Mouse (Mus musculus): ENCODE data around the gene N4bp3.
"Not testable (repeated sequence)": the region's sequence is repeated elsewhere in the genome, so short reads cannot be mapped to it uniquely, and the experiment has no call there.

Gene N4bp3

GRCm38 (mm10) chr11:51650691-51651515, at the start of gene N4bp3, which contains the start of gene D930048N14Rik:
Gene N4bp3 (minus strand): TSS chr11:51650842.
Gene D930048N14Rik (plus strand): TSS chr11:51650954.
- in situ Hi-C loops (cut with MboI; ENCODE audit: low sequenced_read_pairs), result no loop called here

GRCm38 (mm10) chr11:51694984-51695383, 44.3 kb upstream of the N4bp3 start:
- in situ Hi-C loops (cut with MboI; ENCODE audit: low sequenced_read_pairs), result no loop called here

- in situ Hi-C loops (cut with MboI; ENCODE audit: low sequenced_read_pairs), result not testable (repeated sequence)
Observed at GRCm38 (mm10) chr11:51690597-51690996, 40.0 kb upstream of the N4bp3 start.

DNA sequence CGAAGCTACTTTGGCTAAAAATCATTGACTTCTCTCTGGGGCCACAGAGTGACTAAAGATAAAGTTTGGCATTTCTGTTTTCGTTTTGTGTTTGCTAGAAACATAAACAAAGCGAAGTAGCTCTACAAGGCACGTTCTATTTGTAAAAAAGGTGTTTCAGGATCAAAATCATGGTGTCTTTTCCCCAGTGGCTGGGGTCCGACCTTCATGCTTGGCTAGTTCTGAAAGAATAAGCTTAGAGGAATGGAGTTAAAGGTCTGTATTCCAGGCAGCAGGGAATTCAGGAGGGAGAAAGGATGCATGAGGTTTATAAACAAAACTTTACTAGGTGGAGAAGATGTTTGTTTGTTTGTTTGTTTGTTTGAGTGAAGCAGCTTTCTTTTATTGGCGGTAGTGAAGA, 38.7 kb upstream of the N4bp3 start:
- in situ Hi-C loops (cut with MboI; ENCODE audit: low sequenced_read_pairs), result loop anchor here (10.0 kb wide), 1 partner anchor 75 kb away; the partner anchor contains the start of gene Nhp2

- in situ Hi-C loops (cut with MboI; ENCODE audit: low sequenced_read_pairs), result loop anchor here (10.0 kb wide), 1 partner anchor 74 kb away; the partner anchor contains the start of gene Nhp2
Observed at GRCm38 (mm10) chr11:51688330-51689328, 38.0 kb upstream of the N4bp3 start, which contains the start of gene 0610009B22Rik. Gene 0610009B22Rik (minus strand): TSS chr11:51688874.

DNA sequence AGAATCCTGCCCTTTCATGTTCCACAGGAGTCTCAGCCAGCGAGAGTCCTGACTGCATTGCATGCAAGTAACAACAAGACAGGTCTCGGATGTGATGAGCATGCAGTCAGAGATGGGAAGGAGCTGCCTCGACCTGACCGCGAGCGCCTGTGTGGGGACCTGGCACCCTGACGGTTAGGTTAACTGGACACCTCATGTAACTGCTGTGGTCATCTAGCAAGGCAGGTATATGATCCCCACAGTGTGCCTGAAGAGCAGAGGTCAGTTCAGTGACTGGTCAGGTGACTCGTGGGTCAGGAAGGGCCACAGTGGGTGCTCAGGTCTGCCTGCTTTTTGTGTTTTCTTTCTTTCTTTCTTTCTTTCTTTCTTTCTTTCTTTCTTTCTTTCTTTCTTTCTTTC, 31.3 kb upstream of the N4bp3 start:
- in situ Hi-C loops (cut with MboI; ENCODE audit: low sequenced_read_pairs), result loop anchor here (10.0 kb wide), 1 partner anchor 67 kb away; the partner anchor contains the start of gene Nhp2

DNA sequence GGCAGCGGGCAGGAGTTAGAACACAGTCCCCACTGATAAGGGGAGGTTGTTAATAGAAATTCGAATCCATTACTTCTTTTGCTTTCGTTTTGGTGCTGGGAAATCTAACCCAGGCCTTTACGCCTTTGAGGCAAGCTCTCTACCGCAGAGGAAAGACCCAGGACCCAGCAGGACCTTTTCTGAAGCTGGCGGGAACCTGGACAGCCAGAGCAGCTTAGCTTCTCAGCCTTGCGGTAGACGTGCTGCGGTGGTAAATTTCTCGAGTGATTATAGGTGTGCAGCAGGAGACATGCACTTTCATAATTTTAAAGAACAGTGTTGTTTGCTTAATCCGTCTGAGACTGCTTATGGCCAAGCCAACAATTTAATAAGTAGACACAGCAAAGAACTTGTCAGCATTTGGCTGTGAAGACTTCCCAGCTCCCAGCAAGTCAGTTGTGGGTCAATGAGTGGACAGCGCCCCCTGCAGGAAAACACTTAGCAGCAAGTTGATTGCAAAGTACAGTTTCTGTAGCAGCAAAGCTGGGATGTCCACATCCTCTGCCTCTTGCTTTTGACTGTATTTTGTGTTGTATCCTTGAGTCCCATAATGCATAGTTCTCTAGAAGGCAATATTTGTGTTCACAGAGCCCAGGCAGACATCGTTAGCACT, 30.8 kb upstream of the N4bp3 start:
- in situ Hi-C loops (cut with MboI; ENCODE audit: low sequenced_read_pairs), result loop anchor here (10.0 kb wide), 1 partner anchor 67 kb away; the partner anchor contains the start of gene Nhp2

DNA sequence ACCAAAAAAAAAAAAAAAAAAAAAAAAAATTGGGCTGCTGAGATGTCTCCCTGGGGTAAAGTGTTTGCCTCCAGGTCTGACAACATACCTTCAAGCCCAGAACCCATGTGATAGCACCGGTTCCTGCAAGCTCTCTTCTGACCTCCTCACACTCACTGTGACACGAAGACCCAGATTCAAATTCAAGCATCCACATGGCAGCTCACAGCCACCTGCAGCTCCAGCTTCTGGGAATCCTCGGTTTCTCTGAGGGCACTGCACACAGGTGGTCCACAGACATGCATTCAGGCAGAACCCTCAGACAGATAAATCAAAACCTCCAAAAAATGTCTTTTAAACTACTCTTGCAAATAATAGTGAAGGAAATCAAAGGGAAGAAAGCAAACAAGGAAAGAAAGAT, 28.8 kb upstream of the N4bp3 start:
- in situ Hi-C loops (cut with MboI; ENCODE audit: low sequenced_read_pairs), result no loop called here

DNA sequence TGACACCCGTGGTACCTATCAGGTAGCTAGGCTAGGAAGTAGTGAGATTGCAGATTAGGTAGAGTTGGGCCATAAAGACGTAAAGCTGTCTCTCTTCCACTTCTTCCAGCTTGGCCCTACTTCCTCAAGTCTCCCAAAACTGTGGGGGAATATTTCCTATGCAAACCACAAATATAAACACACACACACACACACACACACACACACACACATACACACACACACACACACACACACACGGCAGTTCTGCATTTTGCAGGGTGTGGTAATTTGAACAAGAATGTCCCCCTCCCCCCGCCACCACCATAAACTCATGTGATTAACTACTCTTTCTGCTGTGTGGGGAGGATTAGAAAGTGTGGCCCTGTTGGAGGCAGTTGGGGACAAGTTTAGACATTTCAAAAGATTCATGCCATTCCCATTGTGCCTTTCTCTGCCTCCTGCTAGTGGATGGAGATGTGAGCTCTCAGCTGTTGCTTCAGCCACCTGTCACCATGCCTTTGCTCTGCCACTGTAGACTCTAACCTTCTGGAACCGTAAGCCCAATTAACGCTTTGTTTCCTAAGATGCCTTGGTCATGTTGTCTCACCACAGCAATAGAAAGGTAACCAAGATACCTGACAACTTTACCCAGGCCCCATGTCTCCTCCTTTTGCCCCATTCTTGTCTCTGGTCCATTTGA, 27.2 kb upstream of the N4bp3 start:
- in situ Hi-C loops (cut with MboI; ENCODE audit: low sequenced_read_pairs), result no loop called here

- in situ Hi-C loops (cut with MboI; ENCODE audit: low sequenced_read_pairs), result no loop called here
Observed at GRCm38 (mm10) chr11:51675386-51675785, 24.7 kb upstream of the N4bp3 start.

DNA sequence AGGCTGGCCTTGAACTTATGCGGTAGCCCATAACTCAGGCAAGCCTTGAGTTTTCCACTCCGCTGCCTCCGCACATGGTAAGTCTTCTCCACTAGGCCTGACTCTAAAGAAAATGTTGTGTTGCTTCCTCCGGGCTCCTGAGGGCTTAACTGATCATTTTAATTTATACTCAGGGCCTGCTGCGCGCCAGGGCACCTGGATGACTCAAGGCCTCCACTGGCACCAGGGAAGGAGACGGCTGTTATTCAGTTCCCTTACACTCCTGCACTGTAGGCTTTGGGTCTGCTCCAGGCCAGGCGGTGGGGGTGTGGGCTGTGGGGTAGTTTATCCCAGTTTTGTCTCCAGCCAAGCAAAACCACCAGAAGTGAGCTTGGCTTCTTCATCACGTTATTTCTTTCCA, 22.6 kb upstream of the N4bp3 start:
- in situ Hi-C loops (cut with MboI; ENCODE audit: low sequenced_read_pairs), result no loop called here

- in situ Hi-C loops (cut with MboI; ENCODE audit: low sequenced_read_pairs), result no loop called here
Observed at GRCm38 (mm10) chr11:51671376-51671775, 20.7 kb upstream of the N4bp3 start.

DNA sequence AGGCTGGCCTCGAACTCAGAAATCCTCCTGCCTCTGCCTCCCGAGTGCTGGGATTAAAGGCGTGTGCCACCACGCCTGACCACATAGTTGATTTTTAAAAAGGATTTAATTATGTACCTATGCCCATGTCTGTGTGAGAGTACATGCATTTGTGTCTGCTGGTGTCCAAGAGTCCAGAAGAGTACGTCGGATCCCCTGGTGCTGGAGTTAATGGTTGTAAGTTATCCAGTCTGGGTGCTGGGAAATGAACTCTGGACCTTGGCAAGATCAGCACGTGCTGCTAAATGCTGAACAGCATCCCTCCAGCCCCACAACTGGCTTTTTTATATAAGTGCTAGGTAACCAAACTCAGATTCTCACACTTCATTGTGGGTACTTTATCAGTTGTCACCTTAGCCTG, 20.2 kb upstream of the N4bp3 start:
- in situ Hi-C loops (cut with MboI; ENCODE audit: low sequenced_read_pairs), result no loop called here

DNA sequence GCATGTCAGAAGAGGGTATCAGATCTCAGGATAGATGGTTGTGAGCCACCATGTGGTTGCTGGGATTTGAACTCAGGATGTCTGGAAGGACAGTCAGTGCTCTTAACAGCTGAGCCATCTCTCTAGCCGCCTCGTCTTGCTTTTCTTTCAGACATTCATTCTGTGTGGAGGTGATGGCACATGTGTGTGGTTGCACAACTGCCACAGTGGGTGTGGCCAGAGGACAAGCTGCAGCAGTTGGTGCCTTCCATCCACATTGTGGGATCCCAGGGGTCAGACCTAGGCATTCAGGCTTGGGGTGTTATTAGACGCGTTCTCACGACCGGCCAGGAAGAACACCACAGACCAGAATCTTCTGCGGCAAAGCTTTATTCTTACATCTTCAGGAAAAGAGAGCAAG, 14.1 kb upstream of the N4bp3 start:
- in situ Hi-C loops (cut with MboI; ENCODE audit: low sequenced_read_pairs), result not testable (repeated sequence)

DNA sequence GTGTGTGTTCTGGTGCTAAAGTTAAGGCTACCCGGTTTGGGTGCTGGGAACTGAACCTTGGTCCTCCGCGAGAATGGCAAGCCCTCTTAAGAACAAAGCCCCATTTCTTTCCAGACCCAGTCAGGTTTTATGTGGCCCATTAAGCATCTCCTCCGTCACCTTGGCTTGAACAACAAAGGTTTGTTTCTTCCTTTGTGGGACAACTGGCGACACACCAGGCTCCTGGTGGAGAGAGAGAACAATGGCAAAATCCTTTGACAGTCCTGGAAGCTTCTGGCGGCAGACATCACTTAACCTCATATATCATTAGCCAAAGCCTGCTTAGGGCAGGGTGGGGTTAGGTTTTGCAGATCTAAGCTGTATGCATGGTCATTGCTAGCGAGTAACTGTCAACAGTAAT, 12.0 kb upstream of the N4bp3 start:
- in situ Hi-C loops (cut with MboI; ENCODE audit: low sequenced_read_pairs), result no loop called here

- in situ Hi-C loops (cut with MboI; ENCODE audit: low sequenced_read_pairs), result no loop called here
Observed at GRCm38 (mm10) chr11:51661867-51662365, 11.3 kb upstream of the N4bp3 start.

GRCm38 (mm10) chr11:51658705-51659104, 8.1 kb upstream of the N4bp3 start:
- in situ Hi-C loops (cut with MboI; ENCODE audit: low sequenced_read_pairs), result no loop called here

GRCm38 (mm10) chr11:51658291-51658690, 7.6 kb upstream of the N4bp3 start:
- in situ Hi-C loops (cut with MboI; ENCODE audit: low sequenced_read_pairs), result no loop called here

DNA sequence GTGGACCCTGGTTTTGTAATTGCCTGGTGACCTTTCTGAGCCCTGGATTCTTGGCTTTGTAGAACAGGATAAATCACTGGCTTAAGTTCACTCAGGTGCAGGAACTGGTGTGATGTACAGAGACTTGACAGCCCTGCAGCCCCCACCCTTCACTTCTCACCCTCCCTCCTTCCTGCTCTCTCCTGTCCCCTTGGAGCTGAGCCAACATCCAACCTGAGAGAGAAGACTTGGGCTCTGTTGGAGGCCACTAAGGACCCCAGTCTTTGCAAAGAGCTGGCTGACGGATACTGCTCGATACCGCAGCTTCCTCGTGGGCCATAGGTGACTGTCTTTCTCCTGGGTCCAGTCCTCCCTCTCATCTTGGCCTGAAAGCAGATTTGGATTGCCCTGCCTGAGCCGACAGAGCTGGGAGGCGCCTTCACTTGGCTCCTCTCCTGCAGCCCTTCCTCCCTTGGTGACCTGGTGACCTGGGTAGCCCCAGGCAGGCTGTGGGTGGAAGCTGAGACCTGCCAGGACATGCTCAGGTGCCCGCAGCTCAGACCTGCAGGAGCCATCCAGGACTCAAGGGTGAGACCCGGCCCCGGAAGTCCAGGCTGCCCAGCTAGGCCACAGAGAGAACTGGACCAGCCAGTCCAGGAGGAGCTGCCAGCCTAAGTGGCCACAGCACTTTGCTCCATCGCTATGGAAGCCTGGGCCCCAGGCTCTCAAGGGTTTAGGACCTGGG, 6.3 kb upstream of the N4bp3 start:
- in situ Hi-C loops (cut with MboI; ENCODE audit: low sequenced_read_pairs), result no loop called here
